Mouse (Mus musculus) thymus, postnatal 25 days (tissue): ENCODE measurements around the gene Rnase9.
A peak's percentile ranks its signal among the peaks of the same experiment; 100 is the strongest.
"Not testable (repeated sequence)": the region's sequence is repeated elsewhere in the genome, so short reads cannot be mapped to it uniquely, and the experiment has no call there.

Source experiments
- DNase-seq: peaks from one replicate; pipeline ENCODE4 v3.0.0; 2022

The Rnase9 gene

GRCm38 (mm10) chr14:51047846-51048245 is 6.2 kb upstream of the Rnase9 start:
- no peak for DNase-seq

- no peak for DNase-seq
Observed at GRCm38 (mm10) chr14:51036214-51036613, 5.5 kb downstream of the Rnase9 start.

GRCm38 (mm10) chr14:51035206-51035605 is 6.5 kb downstream of the Rnase9 start:
- DNase-seq = no peak

GRCm38 (mm10) chr14:51027387-51028155 is 14.1 kb downstream of the Rnase9 start:
- DNase-seq = no peak

GRCm38 (mm10) chr14:51026391-51027133 is 15.1 kb downstream of the Rnase9 start:
- DNase-seq = peak; percentile 70

- no peak for DNase-seq
Observed at GRCm38 (mm10) chr14:51024820-51025219, 16.8 kb downstream of the Rnase9 start.

- DNase-seq = no peak
Observed at GRCm38 (mm10) chr14:51023457-51023856, 18.2 kb downstream of the Rnase9 start.

- no peak for DNase-seq
Observed at GRCm38 (mm10) chr14:51017256-51017655, 24.4 kb downstream of the Rnase9 start.

GRCm38 (mm10) chr14:51015780-51016179 is 25.9 kb downstream of the Rnase9 start:
- no peak for DNase-seq

- not testable (repeated sequence) for DNase-seq
Observed at GRCm38 (mm10) chr14:51014724-51015123, 26.9 kb downstream of the Rnase9 start.

- no peak for DNase-seq
Observed at GRCm38 (mm10) chr14:51009572-51009971, 32.1 kb downstream of the Rnase9 start.

- no peak for DNase-seq
Observed at GRCm38 (mm10) chr14:51008781-51009180, 32.9 kb downstream of the Rnase9 start.

- DNase-seq = no peak
Observed at GRCm38 (mm10) chr14:51007914-51008713, 33.6 kb downstream of the Rnase9 start.

GRCm38 (mm10) chr14:51007152-51007801 is 34.4 kb downstream of the Rnase9 start, which contains the start of gene Rnase10:
Rnase10 (plus strand) TSS chr14:51007751.
- DNase-seq = no peak

- no peak for DNase-seq
Observed at GRCm38 (mm10) chr14:50997999-50998666, 43.5 kb downstream of the Rnase9 start.

GRCm38 (mm10) chr14:50997088-50997487 is 44.6 kb downstream of the Rnase9 start:
- DNase-seq = no peak

GRCm38 (mm10) chr14:50991037-50991436 is 50.6 kb downstream of the Rnase9 start:
- DNase-seq = no peak
